Mouse (Mus musculus): ENCODE measurements around the gene Ptx4. TPM values are rescaled to one million over a fixed set of nuclear protein-coding genes. Genes with fewer than 3 reads are reported as not detected.

Gene Ptx4
- polyA plus RNA-seq (2012; rRNA removed), result not detected in 2 replicates

GRCm38 (mm10) chr17:25120406-25120805, at the start of gene Ptx4:
TSS of gene Ptx4 (plus strand) at chr17:25120760.
- WGBS, result 35% methylated on average over 3 of the region's 3 CpGs
- H3K4me3 ChIP-seq (replicated peaks; ENCODE audit: extremely low read depth, low read depth, low read length), result no peak within 1 kb of the TSS
- TF ChIP-seq POLR2A (IDR thresholded peaks at IDR 0.05; ENCODE audit: borderline replicate concordance, extremely low read depth, low read depth, low read length), result no peak
- TF ChIP-seq CTCF (IDR thresholded peaks at IDR 0.05; ENCODE audit: insufficient read depth, low read length), result no peak
- peaks cover 3% of the 10 kb centered on the region; the same call in 1 of the 2 replicates for H3K4me1 ChIP-seq (ENCODE audit: control insufficient read depth, insufficient read depth, low read length)
- no peak for DNase-seq

DNA sequence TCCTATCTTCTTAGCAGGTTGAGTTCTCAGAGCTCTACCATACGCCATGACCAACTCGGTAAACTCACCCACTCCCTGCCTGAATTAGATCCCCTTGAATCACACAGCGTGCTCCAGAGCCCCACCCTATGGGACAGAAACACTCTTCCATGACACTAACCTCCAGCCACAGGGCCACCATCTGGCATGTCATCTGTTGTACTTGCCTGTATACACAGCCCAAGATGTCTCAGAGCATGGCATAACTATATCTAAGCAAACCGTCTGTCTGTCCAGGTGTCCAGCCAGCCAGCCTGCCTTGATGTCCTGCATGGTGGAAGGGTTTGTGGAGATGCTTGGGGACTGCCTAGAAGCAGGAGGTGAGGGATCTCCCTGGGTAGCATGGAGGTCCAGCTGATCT, 43.7 kb upstream of the Ptx4 start:
- WGBS, result 38% methylated on average over 4 of the region's 4 CpGs
- peak overlapping the region; percentile 56 for H3K4me3 ChIP-seq (replicated peaks; ENCODE audit: extremely low read depth, low read depth, low read length)
- TF ChIP-seq POLR2A (IDR thresholded peaks at IDR 0.05; ENCODE audit: borderline replicate concordance, extremely low read depth, low read depth, low read length), result no peak
- no peak for TF ChIP-seq CTCF (IDR thresholded peaks at IDR 0.05; ENCODE audit: insufficient read depth, low read length)

GRCm38 (mm10) chr17:25077771-25078372, 42.7 kb upstream of the Ptx4 start:
- WGBS, result 29% methylated on average over 13 of the region's 13 CpGs
- peak overlapping the region; percentile 94 for H3K4me3 ChIP-seq (replicated peaks; ENCODE audit: extremely low read depth, low read depth, low read length)
- TF ChIP-seq CTCF (IDR thresholded peaks at IDR 0.05; ENCODE audit: insufficient read depth, low read length) (no peak), POLR2A (IDR thresholded peaks at IDR 0.05; ENCODE audit: borderline replicate concordance, extremely low read depth, low read depth, low read length) (peak; percentile 46; the same call in 1 of the 2 replicates)
- peak; percentile 66 for DNase-seq
- peaks cover 7% of the 10 kb centered on the region for H3K4me1 ChIP-seq (ENCODE audit: control insufficient read depth, insufficient read depth, low read length)

More for the DNA sequence above, 43.7 kb upstream of the Ptx4 start:
- H3K4me1 ChIP-seq (ENCODE audit: control insufficient read depth, insufficient read depth, low read length), result peaks cover 12% of the 10 kb centered on the region
- DNase-seq, result no peak

DNA sequence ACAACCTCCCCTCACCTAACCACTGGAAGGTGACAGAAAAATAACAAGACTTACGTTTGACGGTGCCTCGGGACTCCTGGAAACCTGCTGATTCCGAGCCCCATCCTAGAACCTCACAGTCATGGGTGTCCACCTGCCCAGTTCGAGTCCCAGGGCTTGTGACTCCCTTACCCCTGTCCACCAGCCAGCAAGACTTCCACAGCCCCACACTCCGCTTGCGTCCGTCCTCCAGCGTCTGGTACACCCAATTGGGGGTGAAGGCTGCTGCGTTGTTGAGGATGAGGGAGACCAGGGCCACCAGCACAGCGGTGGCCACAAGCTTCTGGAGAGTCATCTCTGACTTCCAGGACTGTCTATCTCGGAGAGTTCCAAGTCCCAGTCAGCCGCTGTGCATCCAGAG, 40.4 kb upstream of the Ptx4 start:
- TF ChIP-seq POLR2A (IDR thresholded peaks at IDR 0.05; ENCODE audit: borderline replicate concordance, extremely low read depth, low read depth, low read length) (no peak), CTCF (IDR thresholded peaks at IDR 0.05; ENCODE audit: insufficient read depth, low read length) (no peak)
- no peak for DNase-seq
- Histone ChIP-seq H3K4me3 (replicated peaks; ENCODE audit: extremely low read depth, low read depth, low read length) (peak overlapping the region; percentile 94), H3K4me1 (ENCODE audit: control insufficient read depth, insufficient read depth, low read length) (peaks cover 16% of the 10 kb centered on the region)
- WGBS, result 48% methylated on average over 13 of the region's 13 CpGs

GRCm38 (mm10) chr17:25080960-25081381, 39.6 kb upstream of the Ptx4 start:
- Histone ChIP-seq H3K4me1 (ENCODE audit: control insufficient read depth, insufficient read depth, low read length) (peaks cover 16% of the 10 kb centered on the region), H3K4me3 (replicated peaks; ENCODE audit: extremely low read depth, low read depth, low read length) (peak overlapping the region; percentile 94)
- 35% methylated on average over 11 of the region's 11 CpGs for WGBS
- TF ChIP-seq CTCF (IDR thresholded peaks at IDR 0.05; ENCODE audit: insufficient read depth, low read length) (no peak), POLR2A (IDR thresholded peaks at IDR 0.05; ENCODE audit: borderline replicate concordance, extremely low read depth, low read depth, low read length) (peak; percentile 99)
- peak; percentile 68 for DNase-seq

DNA sequence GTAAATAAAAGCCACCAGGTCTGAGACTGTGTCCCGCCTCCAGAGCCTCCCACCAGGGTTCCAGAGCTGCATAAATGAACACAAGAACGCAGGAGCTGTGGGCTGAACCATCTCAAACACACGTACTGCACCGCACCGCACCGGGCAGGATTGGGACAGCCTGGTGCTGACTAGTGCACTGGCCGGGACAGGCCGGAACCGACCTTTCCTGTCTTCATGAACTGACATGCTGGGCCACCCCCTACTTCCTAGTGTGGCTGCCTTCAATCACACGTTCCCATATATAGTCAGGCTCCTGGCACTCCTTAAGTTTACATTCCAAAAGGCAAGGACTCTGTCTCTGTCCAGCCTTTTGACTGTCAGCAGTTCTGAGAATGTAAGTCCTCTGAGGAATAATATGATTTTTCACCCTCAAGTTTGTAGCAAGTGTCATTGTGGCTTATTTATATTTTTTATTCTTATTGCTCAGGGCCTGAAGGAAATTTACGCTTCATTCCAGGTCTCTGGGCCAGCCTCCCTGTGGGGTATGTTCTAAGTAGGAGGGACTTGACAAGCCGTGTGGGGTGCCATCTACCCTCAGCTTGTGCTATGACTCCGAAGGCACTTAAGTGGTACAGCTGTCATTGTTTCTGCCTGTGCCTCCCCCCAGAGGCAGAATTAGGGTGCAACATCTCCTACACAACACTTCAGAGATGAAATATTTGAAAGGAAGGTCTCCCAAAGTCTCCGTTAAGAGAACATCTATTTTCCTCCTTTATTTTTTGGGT, 38.3 kb upstream of the Ptx4 start:
- peaks cover 13% of the 10 kb centered on the region for H3K4me1 ChIP-seq (ENCODE audit: control insufficient read depth, insufficient read depth, low read length)
- WGBS, result 24% methylated on average over 14 of the region's 14 CpGs
- TF ChIP-seq POLR2A (IDR thresholded peaks at IDR 0.05; ENCODE audit: borderline replicate concordance, extremely low read depth, low read depth, low read length) (peak; percentile 91; the same call in 1 of the 2 replicates), CTCF (IDR thresholded peaks at IDR 0.05; ENCODE audit: insufficient read depth, low read length) (peak; percentile 36)
- DNase-seq, result no peak
- peak overlapping the region; percentile 44 for H3K4me3 ChIP-seq (replicated peaks; ENCODE audit: extremely low read depth, low read depth, low read length)

DNA sequence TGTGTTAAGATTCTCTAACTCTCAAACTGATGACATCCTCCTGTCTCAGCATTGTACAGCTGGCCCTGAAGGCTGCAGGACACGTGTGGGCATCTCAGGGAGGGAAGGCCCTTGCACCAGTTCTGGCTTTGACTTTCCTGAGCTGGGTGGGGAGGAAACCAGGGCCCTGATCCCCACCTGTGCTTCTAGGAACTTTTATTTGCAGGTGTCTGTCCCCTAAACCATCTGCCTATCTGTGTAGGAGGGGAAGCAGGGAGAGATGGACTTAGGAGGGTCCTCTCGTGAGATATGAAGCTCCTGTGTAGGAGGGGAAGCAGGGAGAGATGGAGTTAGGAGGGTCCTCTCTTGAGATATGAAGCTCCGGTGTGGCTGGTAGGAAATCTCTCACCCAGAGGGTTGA, 37.7 kb upstream of the Ptx4 start:
- Histone ChIP-seq H3K4me3 (replicated peaks; ENCODE audit: extremely low read depth, low read depth, low read length) (no peak overlapping the region), H3K4me1 (ENCODE audit: control insufficient read depth, insufficient read depth, low read length) (peaks cover 13% of the 10 kb centered on the region)
- DNase-seq, result no peak
- TF ChIP-seq POLR2A (IDR thresholded peaks at IDR 0.05; ENCODE audit: borderline replicate concordance, extremely low read depth, low read depth, low read length), result no peak
- no peak for TF ChIP-seq CTCF (IDR thresholded peaks at IDR 0.05; ENCODE audit: insufficient read depth, low read length)
- WGBS, result 42% methylated on average over 3 of the region's 3 CpGs

GRCm38 (mm10) chr17:25083444-25083931, 37.1 kb upstream of the Ptx4 start, which contains the start of gene Tmem204:
TSS of gene Tmem204 (minus strand) at chr17:25083591.
- Histone ChIP-seq H3K4me1 (ENCODE audit: control insufficient read depth, insufficient read depth, low read length) (peaks cover 13% of the 10 kb centered on the region), H3K4me3 (replicated peaks; ENCODE audit: extremely low read depth, low read depth, low read length) (peak within 1 kb of the TSS; percentile 20)
- 22% methylated on average over 7 of the region's 7 CpGs for WGBS
- TF ChIP-seq CTCF (IDR thresholded peaks at IDR 0.05; ENCODE audit: insufficient read depth, low read length), result peak; percentile 61
- TF ChIP-seq POLR2A (IDR thresholded peaks at IDR 0.05; ENCODE audit: borderline replicate concordance, extremely low read depth, low read depth, low read length), result peak; percentile 32; the same call in 1 of the 2 replicates
- DNase-seq, result no peak

- WGBS, result 82% methylated on average over 13 of the region's 13 CpGs
- no peak for TF ChIP-seq POLR2A (IDR thresholded peaks at IDR 0.05; ENCODE audit: borderline replicate concordance, extremely low read depth, low read depth, low read length)
- no peak for TF ChIP-seq CTCF (IDR thresholded peaks at IDR 0.05; ENCODE audit: insufficient read depth, low read length)
- no peak for DNase-seq
- Histone ChIP-seq H3K4me1 (ENCODE audit: control insufficient read depth, insufficient read depth, low read length) (peaks cover 13% of the 10 kb centered on the region), H3K4me3 (replicated peaks; ENCODE audit: extremely low read depth, low read depth, low read length) (no peak overlapping the region)
Measured at GRCm38 (mm10) chr17:25084835-25085385, 35.6 kb upstream of the Ptx4 start.

Measured in lung, adult 2 months (tissue).